Mouse (Mus musculus): ENCODE data around the gene Sp7.

- TF ChIP-seq CTCF (IDR thresholded peaks at IDR 0.05 in 2 of 3, conservative IDR thresholded peaks at IDR 0.05 in 1 of 3; ENCODE audit: control insufficient read depth in 1 of 3, insufficient read depth in 1 of 3, low read depth in 2 of 3, low read length in 3 of 3, poor library complexity in 1 of 3, severe bottlenecking in 1 of 3) (no peak), MAX (IDR thresholded peaks at IDR 0.05; ENCODE audit: low read length) (no peak), GATA1 (IDR thresholded peaks at IDR 0.05; ENCODE audit: low read depth, low read length) (no peak), POLR2A (IDR thresholded peaks at IDR 0.05; ENCODE audit: control insufficient read depth in 1 of 2, insufficient read depth in 1 of 2, low read depth in 1 of 2, low read length in 2 of 2, poor library complexity in 1 of 2) (no peak), NELFE (IDR thresholded peaks at IDR 0.05; ENCODE audit: low read depth, low read length) (no peak), GABPA (IDR thresholded peaks at IDR 0.05; ENCODE audit: low read depth, low read length) (no peak), USF2 (IDR thresholded peaks at IDR 0.05; ENCODE audit: borderline replicate concordance in 1 of 2, insufficient read depth in 1 of 2, low read depth in 1 of 2, low read length in 2 of 2) (no peak), CHD2 (IDR thresholded peaks at IDR 0.05; ENCODE audit: low read length) (no peak), EP300 (IDR thresholded peaks at IDR 0.05; ENCODE audit: low read depth in 1 of 2, low read length in 2 of 2) (no peak)
These were observed 16.1 kb downstream of the Sp7 start for GRCm38 (mm10) chr15:102350942-102351291.

Data from MEL (cell line).